Mouse (Mus musculus) left cerebral cortex, postnatal 10 days (tissue): Measurements from ENCODE around the gene Dclre1a. TPM values are rescaled to one million over a fixed set of nuclear protein-coding genes. Genes with fewer than 3 reads are reported as not detected.
"Not testable (repeated sequence)": the region's sequence is repeated elsewhere in the genome, so short reads cannot be mapped to it uniquely, and the experiment has no call there.

Source experiments
- DNase-seq, 2 experiments: peaks; one replicate each; pipeline ENCODE4 v3.0.0; 2021 to 2022; ENCODE audit warnings: low spot score in 2 of 2, mixed read lengths in 1 of 2; ENCODE audit errors: extremely low spot score in 1 of 2
- intact Hi-C: fragments of 180-260 bp; cut with DNase I; formaldehyde crosslinking; loops from one replicate; pipeline ENCODE4 v1.15.1; 2025
- total RNA-seq, 2 experiments: library from RNA; stranded (reverse); gene quantifications; 2 replicates each; pipeline ENCODE4 v1.2.3; 2021

The Dclre1a gene
- total RNA-seq, 2 experiments from 2014 or later, result 8.7 to 11.3 TPM

- intact Hi-C loops, DNase-seq: not testable (repeated sequence)
Observed at GRCm38 (mm10) chr19:56494157-56494556, 53.9 kb downstream of the Dclre1a start.

- intact Hi-C loops, result no loop called here
- DNase-seq, result no peak
Observed at GRCm38 (mm10) chr19:56489601-56490000, 58.4 kb downstream of the Dclre1a start.

- intact Hi-C loops, result no loop called here
- DNase-seq, result no peak
Observed at GRCm38 (mm10) chr19:56487339-56487738, 60.7 kb downstream of the Dclre1a start.

GRCm38 (mm10) chr19:56486926-56487325, 61.1 kb downstream of the Dclre1a start:
- no peak for DNase-seq

GRCm38 (mm10) chr19:56485376-56486271, 62.4 kb downstream of the Dclre1a start:
- intact Hi-C loops, result no loop called here
- no peak for DNase-seq

More at GRCm38 (mm10) chr19:56486926-56487325, 61.1 kb downstream of the Dclre1a start:
- intact Hi-C loops, result no loop called here

- intact Hi-C loops, result no loop called here
- no peak for DNase-seq
Observed at GRCm38 (mm10) chr19:56484630-56485375, 63.2 kb downstream of the Dclre1a start.

Other genes starting within 250 kb of the Dclre1a start
- gene Nrap, start 158.2 kb downstream of the Dclre1a start, total RNA-seq, result under 1 TPM; 0.57 to 0.62 TPM
- 10 to 100 TPM; 12.5 to 13.0 TPM for gene Casp7, start 151.1 kb downstream of the Dclre1a start, total RNA-seq
- 1 to 10 TPM in 1 of 2 experiments, under 1 TPM in 1; 0.97 to 1.2 TPM for gene Plekhs1, start 86.6 kb downstream of the Dclre1a start, total RNA-seq
- gene Nhlrc2, start within 50 bp of the Dclre1a start, total RNA-seq, result 10 to 100 TPM; 11.3 to 11.5 TPM
- 10 to 100 TPM; 23.4 to 26.9 TPM for gene Adrb1, start 174.0 kb upstream of the Dclre1a start, total RNA-seq